Mouse (Mus musculus): ENCODE data around the gene Scn4b.
A peak's percentile ranks its signal among the peaks of the same experiment; 100 is the strongest.

Gene Scn4b

GRCm38 (mm10) chr9:45126941-45127340 lies 11.3 kb upstream of the Scn4b start:
- DNase-seq (ENCODE audit: low spot score): peak; percentile 49

- no peak for DNase-seq (ENCODE audit: low spot score)
Measured at GRCm38 (mm10) chr9:45130119-45130518, 8.1 kb upstream of the Scn4b start.

GRCm38 (mm10) chr9:45133484-45134310 lies 4.5 kb upstream of the Scn4b start:
- DNase-seq (ENCODE audit: low spot score): peak; percentile 70

GRCm38 (mm10) chr9:45136442-45137169 lies 1.6 kb upstream of the Scn4b start:
- DNase-seq (ENCODE audit: low spot score): no peak

- DNase-seq (ENCODE audit: low spot score): no peak
Measured at GRCm38 (mm10) chr9:45139082-45139481, 887 bp downstream of the Scn4b start.

- no peak for DNase-seq (ENCODE audit: low spot score)
Measured at GRCm38 (mm10) chr9:45140945-45141344, 2.8 kb downstream of the Scn4b start.

- no peak for DNase-seq (ENCODE audit: low spot score)
Measured at GRCm38 (mm10) chr9:45142686-45143085, 4.5 kb downstream of the Scn4b start.

- no peak for DNase-seq (ENCODE audit: low spot score)
Measured at GRCm38 (mm10) chr9:45145533-45146266, 7.5 kb downstream of the Scn4b start.

- peak; percentile 70 for DNase-seq (ENCODE audit: low spot score)
Measured at GRCm38 (mm10) chr9:45146267-45146597, 8.0 kb downstream of the Scn4b start.

- no peak for DNase-seq (ENCODE audit: low spot score)
Measured at GRCm38 (mm10) chr9:45150933-45151332, 12.7 kb downstream of the Scn4b start.

- peak; percentile 35 for DNase-seq (ENCODE audit: low spot score)
Measured at GRCm38 (mm10) chr9:45153361-45153760, 15.2 kb downstream of the Scn4b start.

GRCm38 (mm10) chr9:45167903-45168302 lies 29.7 kb downstream of the Scn4b start:
- no peak for DNase-seq (ENCODE audit: low spot score)

GRCm38 (mm10) chr9:45170150-45170549 lies 32.0 kb downstream of the Scn4b start:
- DNase-seq (ENCODE audit: low spot score): no peak

GRCm38 (mm10) chr9:45171073-45171610 lies 32.9 kb downstream of the Scn4b start:
- DNase-seq (ENCODE audit: low spot score): no peak

- DNase-seq (ENCODE audit: low spot score): no peak
Measured at GRCm38 (mm10) chr9:45173475-45173874, 35.3 kb downstream of the Scn4b start.

- no peak for DNase-seq (ENCODE audit: low spot score)
Measured at GRCm38 (mm10) chr9:45179282-45179681, 41.1 kb downstream of the Scn4b start.

- DNase-seq (ENCODE audit: low spot score): no peak
Measured at GRCm38 (mm10) chr9:45181770-45182169, 43.6 kb downstream of the Scn4b start, which contains the start of gene BC049352. Gene BC049352 (plus strand): TSS chr9:45182007.

- DNase-seq (ENCODE audit: low spot score): no peak
Measured at GRCm38 (mm10) chr9:45182521-45182920, 44.3 kb downstream of the Scn4b start.

- no peak for DNase-seq (ENCODE audit: low spot score)
Measured at GRCm38 (mm10) chr9:45183266-45183665, 45.1 kb downstream of the Scn4b start.

- no peak for DNase-seq (ENCODE audit: low spot score)
Measured at GRCm38 (mm10) chr9:45185250-45185649, 47.1 kb downstream of the Scn4b start.

- no peak for DNase-seq (ENCODE audit: low spot score)
Measured at GRCm38 (mm10) chr9:45188570-45189563, 50.7 kb downstream of the Scn4b start.
